Mouse (Mus musculus) leukemia stem cell, adult 10-12 weeks (primary cell): ENCODE data around the gene Podxl. TPM values are rescaled to one million over a fixed set of nuclear protein-coding genes. Genes with fewer than 3 reads are reported as not detected.

Experiments
- polyA plus RNA-seq: library from polyadenylated mRNA; stranded (reverse); fragments of >175 nt; gene quantifications from 2 replicates; pipeline ENCODE4 v1.2.3, GENCODE M21; 2012; ENCODE audit warnings: low replicate concordance

Podxl gene
- polyA plus RNA-seq, result 17.2 and 27.1 TPM in 2 replicates

DNA sequence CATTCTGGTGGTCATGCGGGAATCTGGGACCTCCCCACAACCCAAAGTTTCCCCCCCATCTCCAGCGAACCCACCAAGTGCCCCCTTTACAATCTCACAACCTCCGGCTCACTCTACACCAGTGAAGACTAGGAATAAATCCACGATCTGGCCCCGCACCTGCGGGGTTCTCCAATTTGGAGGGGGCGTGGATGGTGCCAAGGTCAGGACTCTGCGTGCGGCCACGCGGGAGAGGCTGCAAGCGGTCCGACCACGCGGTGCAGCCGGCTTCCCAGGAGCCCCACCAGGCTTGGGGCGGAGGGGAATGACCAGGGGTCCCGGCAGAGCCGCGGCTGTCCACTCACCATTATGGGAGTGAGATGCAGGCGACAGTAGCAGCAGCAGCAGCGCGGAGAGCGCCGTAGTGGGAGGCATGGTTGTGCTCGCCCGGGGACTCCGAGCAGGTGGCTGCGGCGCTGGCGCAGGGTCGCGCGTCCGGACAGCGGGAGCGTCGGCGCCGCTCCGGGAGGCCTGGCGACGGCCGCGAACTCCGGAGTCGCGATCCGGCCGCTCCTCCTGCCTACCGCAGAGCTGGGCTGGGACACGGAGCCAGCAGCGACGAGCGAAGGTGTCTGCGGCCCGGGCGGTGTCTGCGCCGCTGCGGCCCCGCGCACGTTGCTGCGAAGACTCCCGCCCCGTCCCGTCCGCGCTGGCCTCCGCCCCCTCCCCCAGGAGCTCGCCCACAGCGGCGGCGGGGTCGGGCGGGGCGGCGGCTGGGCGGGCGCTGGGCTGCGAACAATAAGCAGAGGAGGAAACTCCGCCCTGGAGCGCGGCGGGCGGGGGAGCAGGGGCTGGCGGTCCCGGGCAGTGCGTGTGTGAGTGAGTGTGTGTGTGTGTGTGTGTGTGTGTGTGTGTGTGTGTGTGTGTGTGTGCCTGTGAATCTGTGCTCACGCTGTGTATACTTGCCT is at the start of gene Podxl:
Gene Podxl (minus strand): TSS at position 747 of the 947 bp plus-strand sequence.

Other genes starting within 250 kb of the Podxl start
- gene Mkln1, start 165.2 kb downstream of the Podxl start, polyA plus RNA-seq, result 4.2 and 34.9 TPM in 2 replicates